Mouse (Mus musculus) thymus, adult 2 months (tissue): ENCODE results near the gene Pgrmc1.

ENCODE experiments used
- CTCF ChIP-seq: fragments of 200-500 bp; IDR thresholded peaks from 2 replicates; pipeline ENCODE4 v1.5.1; 2012; ENCODE audit warnings: mild to moderate bottlenecking, control low read depth, low read length, moderate library complexity, borderline replicate concordance; ENCODE audit not compliant: control insufficient read depth, poor library complexity, insufficient read depth; ENCODE audit errors: extremely low read depth
- POLR2A ChIP-seq: fragments of 200-500 bp; IDR thresholded peaks from 2 replicates; pipeline ENCODE4 v1.6.1; 2012; ENCODE audit warnings: mild to moderate bottlenecking, low read length, control low read depth, moderate library complexity; ENCODE audit not compliant: control insufficient read depth, poor library complexity, insufficient read depth; ENCODE audit errors: extremely low read depth

DNA sequence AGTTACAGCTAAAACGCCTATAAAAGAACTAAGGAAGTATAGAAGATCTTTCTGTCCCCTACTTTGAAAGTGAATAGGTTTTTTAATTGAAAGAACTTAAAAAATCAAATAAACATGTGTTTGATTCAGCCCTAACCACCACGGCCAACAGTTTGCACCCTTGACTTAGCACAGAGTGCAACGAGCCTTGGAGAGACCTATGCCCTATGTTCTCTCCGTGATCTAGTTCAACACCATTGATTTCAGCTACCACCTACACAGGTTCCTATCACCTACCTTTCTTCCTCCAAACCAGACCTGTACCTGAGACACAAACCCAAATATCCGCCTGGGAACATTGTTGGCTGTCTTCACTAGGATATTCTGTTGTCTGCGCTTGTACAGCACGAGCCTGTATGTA is 7.7 kb upstream of the Pgrmc1 start:
- TF ChIP-seq CTCF (no peak), POLR2A (no peak)
